Mouse (Mus musculus): Measurements from ENCODE around the gene Smim1. TPM values are rescaled to one million over a fixed set of nuclear protein-coding genes. Genes with fewer than 3 reads are reported as not detected.

Smim1 gene
- polyA plus RNA-seq, 1 experiment from 2014 or later = 10.2 TPM

- DNase-seq (ENCODE audit: low spot score) = no peak
- ATAC-seq (replicated peaks; ENCODE audit: low FRiP score) = no peak
- H3K4me2 ChIP-seq (ENCODE audit: low read depth, low read length, severe bottlenecking) = peak overlapping the region; percentile 54; the same call in 1 of the 2 replicates
- H3K4me3 ChIP-seq (ENCODE audit: low read depth, low read length) = peak overlapping the region; percentile 14; the same call in 1 of the 2 replicates
- WGBS = 39% methylated on average over 17 of the region's 17 CpGs
- H3K36me3 ChIP-seq (ENCODE audit: control insufficient read depth, insufficient read depth, low read length) = peaks cover 6% of the 10 kb centered on the region; the same call in 1 of the 2 replicates
- H3K9ac ChIP-seq (ENCODE audit: low read length) = no peak overlapping the region
- H3K27ac ChIP-seq (ENCODE audit: low read depth, low read length) = no peak overlapping the region
- H3K27me3 ChIP-seq (ENCODE audit: control insufficient read depth, insufficient read depth, low read length) = peaks cover 2% of the 10 kb centered on the region
- no peaks in the 10 kb centered on the region for H3K9me3 ChIP-seq (ENCODE audit: control insufficient read depth, low read length)
- peaks cover 5% of the 10 kb centered on the region; the same call in 1 of the 2 replicates for H3K4me1 ChIP-seq (replicated peaks; ENCODE audit: control insufficient read depth, insufficient read depth, low read length)
These were observed 1.1 kb downstream of the Smim1 start for GRCm38 (mm10) chr4:154024729-154025521.

- H3K4me1 ChIP-seq (replicated peaks; ENCODE audit: control insufficient read depth, insufficient read depth, low read length) = peaks cover 5% of the 10 kb centered on the region; the same call in 1 of the 2 replicates
- H3K27me3 ChIP-seq (ENCODE audit: control insufficient read depth, insufficient read depth, low read length) = peaks cover 2% of the 10 kb centered on the region
- ATAC-seq (replicated peaks; ENCODE audit: low FRiP score) (no peak), DNase-seq (ENCODE audit: low spot score) (peak; percentile 58)
- no peak overlapping the region for H3K4me2 ChIP-seq (ENCODE audit: low read depth, low read length, severe bottlenecking)
- no peaks in the 10 kb centered on the region for H3K9me3 ChIP-seq (ENCODE audit: control insufficient read depth, low read length)
- H3K36me3 ChIP-seq (ENCODE audit: control insufficient read depth, insufficient read depth, low read length) = peaks cover 6% of the 10 kb centered on the region; the same call in 1 of the 2 replicates
- WGBS = 29% methylated on average over 8 of the region's 8 CpGs
- H3K9ac ChIP-seq (ENCODE audit: low read length) = no peak overlapping the region
- no peak overlapping the region for H3K4me3 ChIP-seq (ENCODE audit: low read depth, low read length)
- no peak overlapping the region for H3K27ac ChIP-seq (ENCODE audit: low read depth, low read length)
These were observed 2.1 kb downstream of the Smim1 start for GRCm38 (mm10) chr4:154023754-154024601.

- Histone ChIP-seq H3K9me3 (ENCODE audit: control insufficient read depth, low read length) (no peaks in the 10 kb centered on the region), H3K27ac (ENCODE audit: low read depth, low read length) (no peak overlapping the region), H3K9ac (ENCODE audit: low read length) (no peak overlapping the region), H3K4me2 (ENCODE audit: low read depth, low read length, severe bottlenecking) (no peak overlapping the region), H3K27me3 (ENCODE audit: control insufficient read depth, insufficient read depth, low read length) (peaks cover 2% of the 10 kb centered on the region), H3K4me1 (replicated peaks; ENCODE audit: control insufficient read depth, insufficient read depth, low read length) (peaks cover 5% of the 10 kb centered on the region; the same call in 1 of the 2 replicates), H3K4me3 (ENCODE audit: low read depth, low read length) (no peak overlapping the region), H3K36me3 (ENCODE audit: control insufficient read depth, insufficient read depth, low read length) (peaks cover 12% of the 10 kb centered on the region; the same call in 1 of the 2 replicates)
- ATAC-seq (replicated peaks; ENCODE audit: low FRiP score) (no peak), DNase-seq (ENCODE audit: low spot score) (no peak)
- WGBS = 32% methylated on average over 4 of the region's 4 CpGs
These were observed 3.2 kb downstream of the Smim1 start for GRCm38 (mm10) chr4:154022844-154023243.

GRCm38 (mm10) chr4:154022407-154022806, 3.6 kb downstream of the Smim1 start:
- peaks cover 12% of the 10 kb centered on the region; the same call in 1 of the 2 replicates for H3K36me3 ChIP-seq (ENCODE audit: control insufficient read depth, insufficient read depth, low read length)
- WGBS = 68% methylated on average over 4 of the region's 4 CpGs
- H3K4me3 ChIP-seq (ENCODE audit: low read depth, low read length) = no peak overlapping the region
- no peak for ATAC-seq (replicated peaks; ENCODE audit: low FRiP score)
- peaks cover 5% of the 10 kb centered on the region; the same call in 1 of the 2 replicates for H3K4me1 ChIP-seq (replicated peaks; ENCODE audit: control insufficient read depth, insufficient read depth, low read length)
- H3K27me3 ChIP-seq (ENCODE audit: control insufficient read depth, insufficient read depth, low read length) = peaks cover 2% of the 10 kb centered on the region
- H3K27ac ChIP-seq (ENCODE audit: low read depth, low read length) = no peak overlapping the region
- H3K9me3 ChIP-seq (ENCODE audit: control insufficient read depth, low read length) = no peaks in the 10 kb centered on the region
- H3K4me2 ChIP-seq (ENCODE audit: low read depth, low read length, severe bottlenecking) = no peak overlapping the region
- H3K9ac ChIP-seq (ENCODE audit: low read length) = no peak overlapping the region
- DNase-seq (ENCODE audit: low spot score) = no peak

GRCm38 (mm10) chr4:154021432-154021831, 4.6 kb downstream of the Smim1 start:
- peaks cover 5% of the 10 kb centered on the region; the same call in 1 of the 2 replicates for H3K4me1 ChIP-seq (replicated peaks; ENCODE audit: control insufficient read depth, insufficient read depth, low read length)
- peaks cover 2% of the 10 kb centered on the region for H3K27me3 ChIP-seq (ENCODE audit: control insufficient read depth, insufficient read depth, low read length)
- no peak overlapping the region for H3K27ac ChIP-seq (ENCODE audit: low read depth, low read length)
- no peak overlapping the region for H3K4me2 ChIP-seq (ENCODE audit: low read depth, low read length, severe bottlenecking)
- H3K9me3 ChIP-seq (ENCODE audit: control insufficient read depth, low read length) = no peaks in the 10 kb centered on the region
- peaks cover 15% of the 10 kb centered on the region; the same call in 1 of the 2 replicates for H3K36me3 ChIP-seq (ENCODE audit: control insufficient read depth, insufficient read depth, low read length)
- ATAC-seq (replicated peaks; ENCODE audit: low FRiP score) (no peak), DNase-seq (ENCODE audit: low spot score) (no peak)
- no peak overlapping the region for H3K9ac ChIP-seq (ENCODE audit: low read length)
- WGBS = 92% methylated on average over 9 of the region's 9 CpGs
- H3K4me3 ChIP-seq (ENCODE audit: low read depth, low read length) = no peak overlapping the region

GRCm38 (mm10) chr4:154019571-154019970, 6.5 kb downstream of the Smim1 start:
- no peaks in the 10 kb centered on the region for H3K27me3 ChIP-seq (ENCODE audit: control insufficient read depth, insufficient read depth, low read length)

GRCm38 (mm10) chr4:154015476-154015875, 10.6 kb downstream of the Smim1 start:
- peaks cover 10% of the 10 kb centered on the region; the same call in 1 of the 2 replicates for H3K4me1 ChIP-seq (replicated peaks; ENCODE audit: control insufficient read depth, insufficient read depth, low read length)

More at GRCm38 (mm10) chr4:154019571-154019970, 6.5 kb downstream of the Smim1 start:
- DNase-seq (ENCODE audit: low spot score) (peak; percentile 71), ATAC-seq (replicated peaks; ENCODE audit: low FRiP score) (no peak)
- no peak overlapping the region for H3K27ac ChIP-seq (ENCODE audit: low read depth, low read length)
- no peak overlapping the region for H3K9ac ChIP-seq (ENCODE audit: low read length)
- WGBS = 78% methylated on average over 7 of the region's 7 CpGs
- H3K36me3 ChIP-seq (ENCODE audit: control insufficient read depth, insufficient read depth, low read length) = peaks cover 15% of the 10 kb centered on the region; the same call in 1 of the 2 replicates
- H3K4me2 ChIP-seq (ENCODE audit: low read depth, low read length, severe bottlenecking) = no peak overlapping the region
- H3K9me3 ChIP-seq (ENCODE audit: control insufficient read depth, low read length) = no peaks in the 10 kb centered on the region
- no peak overlapping the region for H3K4me3 ChIP-seq (ENCODE audit: low read depth, low read length)
- no peaks in the 10 kb centered on the region for H3K4me1 ChIP-seq (replicated peaks; ENCODE audit: control insufficient read depth, insufficient read depth, low read length)

More at GRCm38 (mm10) chr4:154015476-154015875, 10.6 kb downstream of the Smim1 start:
- 96% methylated on average over 11 of the region's 11 CpGs for WGBS
- Histone ChIP-seq H3K27ac (ENCODE audit: low read depth, low read length) (no peak overlapping the region), H3K36me3 (ENCODE audit: control insufficient read depth, insufficient read depth, low read length) (peaks cover 9% of the 10 kb centered on the region; the same call in 1 of the 2 replicates), H3K9ac (ENCODE audit: low read length) (no peak overlapping the region), H3K27me3 (ENCODE audit: control insufficient read depth, insufficient read depth, low read length) (no peaks in the 10 kb centered on the region), H3K4me2 (ENCODE audit: low read depth, low read length, severe bottlenecking) (no peak overlapping the region), H3K4me3 (ENCODE audit: low read depth, low read length) (no peak overlapping the region), H3K9me3 (ENCODE audit: control insufficient read depth, low read length) (no peaks in the 10 kb centered on the region)
- DNase-seq (ENCODE audit: low spot score) (no peak), ATAC-seq (replicated peaks; ENCODE audit: low FRiP score) (no peak)
